Mouse (Mus musculus) ES-E14 (cell line): Measurements from ENCODE around the gene Hectd4.

ENCODE experiments used
- CHD2 ChIP-seq: IDR thresholded peaks from 2 replicates; pipeline ENCODE4 v1.6.1; 2014; ENCODE audit warnings: mild to moderate bottlenecking, low read depth, low read length, inconsistent platforms
- MAFK ChIP-seq: IDR thresholded peaks from 2 replicates; pipeline ENCODE4 v1.6.1; 2014; ENCODE audit warnings: mild to moderate bottlenecking, low read depth, low read length, inconsistent platforms; ENCODE audit not compliant: insufficient read depth
- ZC3H11A ChIP-seq: IDR thresholded peaks from 2 replicates; pipeline ENCODE4 v1.6.1; 2012; ENCODE audit warnings: low read depth, mild to moderate bottlenecking, inconsistent platforms, low read length, borderline replicate concordance

DNA sequence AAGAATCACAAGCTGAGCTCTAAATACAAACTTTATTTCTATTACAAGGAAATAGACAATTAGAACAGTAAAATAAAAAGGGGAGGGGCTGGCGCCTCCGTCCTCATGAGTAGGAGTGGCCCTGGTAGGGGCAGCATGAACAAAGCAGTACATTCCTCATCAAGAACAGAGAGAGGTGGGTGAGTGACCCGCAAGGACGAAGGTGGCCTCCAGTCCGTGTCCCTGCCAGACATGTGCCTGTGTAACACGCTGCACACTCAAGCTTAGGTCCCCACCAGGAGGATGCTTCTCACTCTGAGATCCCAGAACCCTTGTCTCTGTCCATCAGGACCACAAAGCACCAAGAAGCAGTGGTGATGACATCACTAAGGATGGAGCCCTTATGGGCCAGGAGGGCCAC lies 151.7 kb downstream of the Hectd4 start:
- no peak for TF ChIP-seq ZC3H11A
- TF ChIP-seq CHD2: no peak
- no peak for TF ChIP-seq MAFK
